Mouse (Mus musculus): ENCODE results near the gene Spata4. TPM values are rescaled to one million over a fixed set of nuclear protein-coding genes. Genes with fewer than 3 reads are reported as not detected.
A peak's percentile ranks its signal among the peaks of the same experiment; 100 is the strongest.
"Not testable (repeated sequence)": the region's sequence is repeated elsewhere in the genome, so short reads cannot be mapped to it uniquely, and the experiment has no call there.

Gene Spata4
- total and polyA plus RNA-seq, 2 experiments from 2014 or later: not detected

GRCm38 (mm10) chr8:54596051-54596450 lies 4.5 kb upstream of the Spata4 start:
- DNase-seq (ENCODE audit: low spot score) (no peak), ATAC-seq (ENCODE audit: insufficient read depth, low read depth) (no peak)
- H3K9ac ChIP-seq (replicated peaks; ENCODE audit: low read depth, low read length): no peak overlapping the region
- H3K9me3 ChIP-seq (replicated peaks; ENCODE audit: control insufficient read depth, low read length): no peaks in the 10 kb centered on the region
- TF ChIP-seq CTCF (IDR thresholded peaks at IDR 0.05; ENCODE audit: low read depth): no peak
- TF ChIP-seq EP300 (IDR thresholded peaks at IDR 0.05; ENCODE audit: low read depth): no peak
- H3K4me2 ChIP-seq (ENCODE audit: low read depth, low read length): no peak overlapping the region
- no peaks in the 10 kb centered on the region for H3K36me3 ChIP-seq (replicated peaks; ENCODE audit: control insufficient read depth, insufficient read depth, low read length)
- WGBS: 74% methylated on average over 2 of the region's 2 CpGs
- no peak overlapping the region for H3K4me3 ChIP-seq (ENCODE audit: low read depth, low read length)
- peaks cover 13% of the 10 kb centered on the region; the same call in 1 of the 2 replicates for H3K4me1 ChIP-seq (ENCODE audit: control insufficient read depth, insufficient read depth)
- H3K27me3 ChIP-seq (ENCODE audit: control insufficient read depth, insufficient read depth, low read length): no peaks in the 10 kb centered on the region
- no peak overlapping the region for H3K27ac ChIP-seq (ENCODE audit: low read depth)

GRCm38 (mm10) chr8:54596940-54597339 lies 3.6 kb upstream of the Spata4 start:
- Histone ChIP-seq H3K27me3 (ENCODE audit: control insufficient read depth, insufficient read depth, low read length) (no peaks in the 10 kb centered on the region), H3K27ac (ENCODE audit: low read depth) (no peak overlapping the region), H3K36me3 (replicated peaks; ENCODE audit: control insufficient read depth, insufficient read depth, low read length) (no peaks in the 10 kb centered on the region), H3K4me2 (ENCODE audit: low read depth, low read length) (no peak overlapping the region), H3K4me1 (ENCODE audit: control insufficient read depth, insufficient read depth) (peaks cover 13% of the 10 kb centered on the region; the same call in 1 of the 2 replicates), H3K4me3 (ENCODE audit: low read depth, low read length) (no peak overlapping the region), H3K9me3 (replicated peaks; ENCODE audit: control insufficient read depth, low read length) (no peaks in the 10 kb centered on the region), H3K9ac (replicated peaks; ENCODE audit: low read depth, low read length) (no peak overlapping the region)
- TF ChIP-seq CTCF (IDR thresholded peaks at IDR 0.05; ENCODE audit: low read depth) (no peak), EP300 (IDR thresholded peaks at IDR 0.05; ENCODE audit: low read depth) (no peak)
- ATAC-seq (ENCODE audit: insufficient read depth, low read depth) (no peak), DNase-seq (ENCODE audit: low spot score) (no peak)
- WGBS: 89% methylated on average over 2 of the region's 2 CpGs

- Histone ChIP-seq H3K9me3 (replicated peaks; ENCODE audit: control insufficient read depth, low read length) (no peaks in the 10 kb centered on the region), H3K9ac (replicated peaks; ENCODE audit: low read depth, low read length) (no peak overlapping the region), H3K4me3 (ENCODE audit: low read depth, low read length) (no peak overlapping the region), H3K4me1 (ENCODE audit: control insufficient read depth, insufficient read depth) (peaks cover 13% of the 10 kb centered on the region; the same call in 1 of the 2 replicates), H3K36me3 (replicated peaks; ENCODE audit: control insufficient read depth, insufficient read depth, low read length) (no peaks in the 10 kb centered on the region), H3K27me3 (ENCODE audit: control insufficient read depth, insufficient read depth, low read length) (no peaks in the 10 kb centered on the region), H3K27ac (ENCODE audit: low read depth) (no peak overlapping the region), H3K4me2 (ENCODE audit: low read depth, low read length) (no peak overlapping the region)
- TF ChIP-seq EP300 (IDR thresholded peaks at IDR 0.05; ENCODE audit: low read depth) (no peak), CTCF (IDR thresholded peaks at IDR 0.05; ENCODE audit: low read depth) (no peak)
- ATAC-seq (ENCODE audit: insufficient read depth, low read depth) (no peak), DNase-seq (ENCODE audit: low spot score) (no peak)
- WGBS: 74% methylated on average over 2 of the region's 2 CpGs
Measured at GRCm38 (mm10) chr8:54597386-54597785, 3.2 kb upstream of the Spata4 start.

GRCm38 (mm10) chr8:54603440-54603839 lies 2.9 kb downstream of the Spata4 start:
- H3K27me3 ChIP-seq (ENCODE audit: control insufficient read depth, insufficient read depth, low read length): no peaks in the 10 kb centered on the region
- H3K27ac ChIP-seq (ENCODE audit: low read depth): no peak overlapping the region
- no peaks in the 10 kb centered on the region for H3K36me3 ChIP-seq (replicated peaks; ENCODE audit: control insufficient read depth, insufficient read depth, low read length)
- no peak overlapping the region for H3K4me3 ChIP-seq (ENCODE audit: low read depth, low read length)
- DNase-seq (ENCODE audit: low spot score) (no peak), ATAC-seq (ENCODE audit: insufficient read depth, low read depth) (no peak)
- H3K4me1 ChIP-seq (ENCODE audit: control insufficient read depth, insufficient read depth): peaks cover 8% of the 10 kb centered on the region; the same call in 1 of the 2 replicates
- WGBS: 77% methylated on average over 4 of the region's 4 CpGs
- H3K4me2 ChIP-seq (ENCODE audit: low read depth, low read length): no peak overlapping the region
- TF ChIP-seq EP300 (IDR thresholded peaks at IDR 0.05; ENCODE audit: low read depth) (no peak), CTCF (IDR thresholded peaks at IDR 0.05; ENCODE audit: low read depth) (no peak)
- H3K9me3 ChIP-seq (replicated peaks; ENCODE audit: control insufficient read depth, low read length): no peaks in the 10 kb centered on the region
- no peak overlapping the region for H3K9ac ChIP-seq (replicated peaks; ENCODE audit: low read depth, low read length)

GRCm38 (mm10) chr8:54609336-54609735 lies 8.8 kb downstream of the Spata4 start:
- Histone ChIP-seq H3K4me1 (ENCODE audit: control insufficient read depth, insufficient read depth) (peaks cover 19% of the 10 kb centered on the region), H3K9ac (replicated peaks; ENCODE audit: low read depth, low read length) (no peak overlapping the region), H3K27ac (ENCODE audit: low read depth) (peak overlapping the region; percentile 87), H3K9me3 (replicated peaks; ENCODE audit: control insufficient read depth, low read length) (no peaks in the 10 kb centered on the region), H3K4me3 (ENCODE audit: low read depth, low read length) (no peak overlapping the region), H3K4me2 (ENCODE audit: low read depth, low read length) (no peak overlapping the region), H3K27me3 (ENCODE audit: control insufficient read depth, insufficient read depth, low read length) (no peaks in the 10 kb centered on the region), H3K36me3 (replicated peaks; ENCODE audit: control insufficient read depth, insufficient read depth, low read length) (no peaks in the 10 kb centered on the region)
- ATAC-seq (ENCODE audit: insufficient read depth, low read depth): peak; percentile 93
- DNase-seq (ENCODE audit: low spot score): peak; percentile 90
- 25% methylated on average over 2 of the region's 2 CpGs for whole genome bisulfite sequencing
- TF ChIP-seq EP300 (IDR thresholded peaks at IDR 0.05; ENCODE audit: low read depth) (peak; percentile 91), CTCF (IDR thresholded peaks at IDR 0.05; ENCODE audit: low read depth) (no peak)

GRCm38 (mm10) chr8:54610238-54610637 lies 9.7 kb downstream of the Spata4 start:
- H3K4me3 ChIP-seq (ENCODE audit: low read depth, low read length): no peak overlapping the region
- no peaks in the 10 kb centered on the region for H3K36me3 ChIP-seq (replicated peaks; ENCODE audit: control insufficient read depth, insufficient read depth, low read length)
- ATAC-seq (ENCODE audit: insufficient read depth, low read depth): peak; percentile 54; the same call in 1 of the 2 replicates
- DNase-seq (ENCODE audit: low spot score): peak; percentile 48
- H3K27me3 ChIP-seq (ENCODE audit: control insufficient read depth, insufficient read depth, low read length): no peaks in the 10 kb centered on the region
- 31% methylated on average over 4 of the region's 4 CpGs for WGBS
- H3K27ac ChIP-seq (ENCODE audit: low read depth): peak overlapping the region; percentile 79
- no peak overlapping the region for H3K4me2 ChIP-seq (ENCODE audit: low read depth, low read length)
- H3K9me3 ChIP-seq (replicated peaks; ENCODE audit: control insufficient read depth, low read length): no peaks in the 10 kb centered on the region
- H3K9ac ChIP-seq (replicated peaks; ENCODE audit: low read depth, low read length): no peak overlapping the region
- H3K4me1 ChIP-seq (ENCODE audit: control insufficient read depth, insufficient read depth): peaks cover 19% of the 10 kb centered on the region
- TF ChIP-seq CTCF (IDR thresholded peaks at IDR 0.05; ENCODE audit: low read depth) (no peak), EP300 (IDR thresholded peaks at IDR 0.05; ENCODE audit: low read depth) (no peak)

- not testable (repeated sequence) for ATAC-seq (ENCODE audit: insufficient read depth, low read depth); H3K4me2 ChIP-seq (ENCODE audit: low read depth, low read length)
Measured at GRCm38 (mm10) chr8:54616710-54617109, 16.1 kb downstream of the Spata4 start.

More at GRCm38 (mm10) chr8:54616710-54617109, 16.1 kb downstream of the Spata4 start:
- H3K9ac ChIP-seq (replicated peaks; ENCODE audit: low read depth, low read length); H3K9me3 ChIP-seq (replicated peaks; ENCODE audit: control insufficient read depth, low read length); H3K36me3 ChIP-seq (replicated peaks; ENCODE audit: control insufficient read depth, insufficient read depth, low read length); DNase-seq (ENCODE audit: low spot score); H3K4me3 ChIP-seq (ENCODE audit: low read depth, low read length); H3K4me1 ChIP-seq (ENCODE audit: control insufficient read depth, insufficient read depth); H3K27ac ChIP-seq (ENCODE audit: low read depth); H3K27me3 ChIP-seq (ENCODE audit: control insufficient read depth, insufficient read depth, low read length): not testable (repeated sequence)
- WGBS: 79% methylated on average over 17 of the region's 17 CpGs

Measured in heart, postnatal 0 days (tissue).